Mouse (Mus musculus) forelimb bud, embryonic 11.5 days (tissue): ENCODE data around the gene Cmtm7.
A peak's percentile ranks its signal among the peaks of the same experiment; 100 is the strongest.
"Not testable (repeated sequence)": the region's sequence is repeated elsewhere in the genome, so short reads cannot be mapped to it uniquely, and the experiment has no call there.

Source experiments
- DNase-seq: peaks from one replicate; pipeline ENCODE4 v3.0.0-alpha.2; 2012; ENCODE audit warnings: low read depth, low spot score

The Cmtm7 gene

GRCm38 (mm10) chr9:114728432-114728831 is 53.2 kb downstream of the Cmtm7 start:
- not testable (repeated sequence) for DNase-seq

GRCm38 (mm10) chr9:114727315-114727714 is 54.3 kb downstream of the Cmtm7 start:
- DNase-seq: peak; percentile 57

GRCm38 (mm10) chr9:114716677-114717331 is 64.9 kb downstream of the Cmtm7 start:
- no peak for DNase-seq

- DNase-seq: no peak
Observed at GRCm38 (mm10) chr9:114713481-114713880, 68.2 kb downstream of the Cmtm7 start.

- DNase-seq: peak; percentile 24
Observed at GRCm38 (mm10) chr9:114710345-114710744, 71.3 kb downstream of the Cmtm7 start.

GRCm38 (mm10) chr9:114707805-114708204 is 73.9 kb downstream of the Cmtm7 start:
- no peak for DNase-seq
